Mouse (Mus musculus) cerebellum, adult 2 months (tissue): Measurements from ENCODE around the gene 2900026A02Rik. TPM values are rescaled to one million over a fixed set of nuclear protein-coding genes. Genes with fewer than 3 reads are reported as not detected.

ENCODE experiments used
- DNase-seq, 2 experiments: peaks; one replicate each; pipeline ENCODE4 v3.0.0; 2021
- H3K27ac ChIP-seq: fragments of 200-500 bp; 2 replicates; pipeline ENCODE4 v1.5.1; 2012; ENCODE audit warnings: low read length, control low read depth, inconsistent platforms; ENCODE audit not compliant: insufficient read depth
- H3K27me3 ChIP-seq: fragments of 200-500 bp; 2 replicates; pipeline ENCODE4 v1.6.1; 2012; ENCODE audit warnings: inconsistent platforms, mild to moderate bottlenecking, low read length, moderate library complexity; ENCODE audit not compliant: control insufficient read depth, insufficient read depth
- H3K4me1 ChIP-seq: fragments of 200-500 bp; 2 replicates; pipeline ENCODE4 v1.6.1; 2011; ENCODE audit warnings: low read length; ENCODE audit not compliant: control insufficient read depth, insufficient read depth
- H3K4me3 ChIP-seq: fragments of 200-500 bp; replicated peaks from 2 replicates; pipeline ENCODE3; 2011; ENCODE audit warnings: mild to moderate bottlenecking, low read depth, low read length, control low read depth; ENCODE audit not compliant: insufficient read depth
- CTCF ChIP-seq: fragments of 200-500 bp; IDR thresholded peaks from 2 replicates; pipeline ENCODE4 v1.5.1; 2011; ENCODE audit warnings: low read depth, mild to moderate bottlenecking, control low read depth, low read length, moderate library complexity, borderline replicate concordance; ENCODE audit not compliant: insufficient read depth
- POLR2A ChIP-seq: fragments of 200-500 bp; IDR thresholded peaks from 2 replicates; pipeline ENCODE4 v1.6.1; 2011; ENCODE audit warnings: low read length, control low read depth, borderline replicate concordance; ENCODE audit not compliant: insufficient read depth
- whole genome bisulfite sequencing: fragments of 180-500 bp; shearing (Covaris S2); methylation state at CpG from one replicate; pipeline ENCODE4 v1.1.7; 2018; 5-methylcytosine and 5-hydroxymethylcytosine counted together
- polyA plus RNA-seq: library from polyadenylated mRNA; depleted of rRNA; stranded (reverse); fragments of >200 nt; gene quantifications from 2 replicates; pipeline ENCODE4 v1.2.3, GENCODE M21; 2012

Gene 2900026A02Rik
- polyA plus RNA-seq, 1 experiment, result 4.9 TPM

DNA sequence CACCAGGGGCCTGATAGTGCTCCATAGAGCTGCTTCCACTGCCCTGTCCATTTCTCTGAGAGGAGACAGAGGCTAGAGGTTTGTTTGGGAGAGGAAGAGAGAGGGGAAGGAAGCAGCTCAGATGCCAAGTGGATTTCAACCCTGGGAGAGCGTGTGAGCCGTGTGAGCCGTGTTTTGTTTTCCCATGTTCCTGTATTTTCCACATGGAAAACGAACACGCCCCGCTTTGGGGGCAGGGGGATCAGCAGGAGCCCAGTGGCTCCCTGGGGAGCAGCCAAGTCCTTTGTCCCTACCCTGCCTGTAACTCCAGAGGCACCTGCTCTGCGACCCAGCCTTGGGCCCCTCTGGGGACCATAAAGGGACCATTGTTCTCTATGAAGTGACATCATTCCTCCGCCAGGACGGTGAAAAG is 88.0 kb downstream of the 2900026A02Rik start:
- 54% methylated on average over 9 of the region's 9 CpGs for WGBS
- no peaks in the 10 kb centered on the region for H3K4me1 ChIP-seq
- no peaks in the 10 kb centered on the region for H3K27me3 ChIP-seq
- H3K4me3 ChIP-seq, result no peak overlapping the region
- TF ChIP-seq CTCF (no peak), POLR2A (no peak)
- no peak for DNase-seq
- no peak overlapping the region for H3K27ac ChIP-seq

DNA sequence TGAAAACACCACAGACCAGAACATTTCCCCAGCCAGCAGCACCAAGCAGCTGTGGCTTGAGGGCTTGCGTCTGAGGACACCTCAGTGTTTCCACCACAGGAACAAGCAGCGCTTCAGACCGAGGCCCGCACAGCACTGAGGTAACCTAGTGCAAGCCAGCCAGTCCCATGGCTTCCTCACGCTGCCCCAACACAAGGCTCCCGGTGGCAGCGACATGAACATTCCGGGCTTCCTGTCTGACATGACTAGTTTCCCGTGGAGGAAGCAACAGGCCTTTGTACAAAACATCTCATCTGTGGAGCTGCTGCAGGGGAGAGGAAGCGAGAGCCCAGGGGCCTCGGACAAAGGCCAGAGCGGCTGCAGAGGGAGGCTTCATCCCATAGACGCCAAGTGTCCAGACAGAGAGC is 88.4 kb downstream of the 2900026A02Rik start:
- no peak overlapping the region for H3K4me3 ChIP-seq
- no peaks in the 10 kb centered on the region for H3K27me3 ChIP-seq
- WGBS, result 44% methylated on average over 13 of the region's 13 CpGs
- DNase-seq, result no peak
- H3K27ac ChIP-seq, result no peak overlapping the region
- H3K4me1 ChIP-seq, result no peaks in the 10 kb centered on the region
- no peak for TF ChIP-seq POLR2A
- no peak for TF ChIP-seq CTCF

DNA sequence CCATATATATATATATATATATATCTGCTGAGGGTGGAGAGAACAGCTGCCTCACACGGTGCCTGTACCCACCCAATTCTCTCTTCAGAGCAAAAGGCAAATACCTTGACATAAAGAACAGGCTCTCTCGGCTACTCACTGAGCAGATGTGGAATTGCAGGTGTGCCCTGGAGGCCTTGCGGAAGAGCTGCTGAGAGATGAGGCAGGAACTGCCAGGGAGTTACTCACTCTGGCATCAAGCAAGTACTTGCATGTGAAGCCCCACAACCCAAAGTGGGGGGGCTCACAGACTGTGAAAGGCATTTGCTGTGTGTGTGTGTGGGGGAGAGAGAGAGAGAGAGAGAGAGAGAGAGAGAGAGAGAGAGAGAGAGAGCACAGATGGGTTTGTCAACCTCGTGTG is 92.6 kb downstream of the 2900026A02Rik start:
- 82% methylated on average over 4 of the region's 4 CpGs for WGBS
- H3K4me3 ChIP-seq, result no peak overlapping the region
- TF ChIP-seq POLR2A (no peak), CTCF (no peak)

DNA sequence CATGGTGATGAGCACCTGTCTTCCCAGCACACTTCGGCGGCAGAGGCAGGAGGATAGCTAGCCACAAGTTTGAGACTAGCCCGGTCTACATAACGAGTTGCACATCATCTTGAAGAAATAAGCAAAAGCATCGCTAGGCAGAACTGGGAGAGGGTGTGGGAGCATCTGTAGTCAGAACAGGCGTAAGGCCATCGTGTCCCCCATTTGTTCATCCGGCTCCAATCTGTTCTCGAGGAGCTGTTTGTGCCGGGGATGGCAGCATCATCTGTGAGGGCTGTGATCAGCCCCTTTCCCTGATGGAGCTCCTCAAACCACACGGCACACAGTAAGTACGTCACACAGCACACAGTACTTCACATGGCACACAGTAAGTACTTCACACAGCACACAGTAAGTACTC is 94.6 kb downstream of the 2900026A02Rik start:
- no peak overlapping the region for H3K4me3 ChIP-seq
- no peaks in the 10 kb centered on the region for H3K27me3 ChIP-seq
- H3K27ac ChIP-seq, result no peak overlapping the region
- H3K4me1 ChIP-seq, result no peaks in the 10 kb centered on the region
- 95% methylated on average over 12 of the region's 12 CpGs for WGBS
- no peak for DNase-seq
- TF ChIP-seq POLR2A (no peak), CTCF (no peak)

More for the DNA sequence above, 92.6 kb downstream of the 2900026A02Rik start:
- no peak for DNase-seq
- H3K4me1 ChIP-seq, result no peaks in the 10 kb centered on the region
- no peak overlapping the region for H3K27ac ChIP-seq
- H3K27me3 ChIP-seq, result no peaks in the 10 kb centered on the region

DNA sequence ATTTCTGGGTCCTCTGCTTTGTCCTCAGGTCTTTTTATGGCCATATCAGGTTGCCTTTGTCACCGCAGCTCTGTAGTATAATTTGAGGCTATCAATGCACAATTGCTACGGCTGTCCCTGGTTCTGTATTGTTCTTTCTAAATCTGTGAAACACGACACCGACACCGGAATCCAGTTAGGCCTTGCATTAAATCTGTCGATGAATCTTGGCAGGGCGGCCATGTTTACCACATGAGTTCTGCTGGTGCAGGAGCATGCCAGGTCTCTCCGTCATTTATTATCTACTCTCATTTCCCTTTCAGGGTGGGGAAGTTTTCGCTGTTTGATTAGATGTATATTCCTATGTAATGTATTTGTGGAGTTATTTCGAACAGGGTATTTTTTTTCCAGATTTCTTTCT is 97.3 kb downstream of the 2900026A02Rik start:
- Histone ChIP-seq H3K27me3 (no peaks in the 10 kb centered on the region), H3K27ac (no peak overlapping the region), H3K4me1 (no peaks in the 10 kb centered on the region), H3K4me3 (no peak overlapping the region)
- no peak for TF ChIP-seq POLR2A
- no peak for TF ChIP-seq CTCF
- no peak for DNase-seq
- WGBS, result 78% methylated on average over 10 of the region's 10 CpGs

DNA sequence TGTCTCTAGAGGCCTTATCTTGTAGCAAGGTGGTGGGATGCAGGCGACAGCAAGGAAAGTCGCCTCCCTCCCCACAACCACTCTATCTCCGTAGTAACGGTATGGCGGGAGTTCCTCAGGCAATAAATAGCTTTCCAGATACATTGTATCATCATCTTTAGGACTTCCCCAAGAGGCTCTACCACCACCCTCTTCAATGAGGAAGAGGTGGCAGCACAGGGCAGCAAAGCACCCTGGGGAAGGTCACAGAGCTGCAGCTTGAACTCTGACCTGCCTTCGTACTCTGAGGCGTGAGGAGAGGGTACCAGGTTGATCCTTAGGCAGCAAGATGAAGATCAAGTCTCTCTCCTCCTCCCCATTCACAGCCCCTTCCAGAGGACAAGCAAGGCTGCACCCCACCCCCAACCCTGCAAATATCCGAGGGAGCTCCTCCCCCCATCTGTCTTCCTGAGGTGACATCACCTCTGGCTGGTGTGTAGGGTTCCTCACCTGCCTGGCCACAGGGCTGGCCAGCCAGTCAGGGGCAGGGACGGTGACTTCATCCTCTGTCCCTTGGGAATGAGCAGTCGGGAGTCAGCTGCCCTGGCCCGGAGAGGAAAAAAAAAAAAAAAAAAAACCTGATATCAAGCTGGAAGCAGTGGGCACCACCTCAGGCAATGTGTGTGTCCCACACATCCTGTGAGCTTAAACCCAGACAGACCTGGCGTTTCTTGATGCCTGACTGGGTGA is 98.5 kb downstream of the 2900026A02Rik start:
- DNase-seq, result no peak
- H3K27me3 ChIP-seq, result no peaks in the 10 kb centered on the region
- WGBS, result 65% methylated on average over 12 of the region's 12 CpGs
- no peak overlapping the region for H3K27ac ChIP-seq
- TF ChIP-seq CTCF (no peak), POLR2A (no peak)
- H3K4me3 ChIP-seq, result no peak overlapping the region
- H3K4me1 ChIP-seq, result no peaks in the 10 kb centered on the region

DNA sequence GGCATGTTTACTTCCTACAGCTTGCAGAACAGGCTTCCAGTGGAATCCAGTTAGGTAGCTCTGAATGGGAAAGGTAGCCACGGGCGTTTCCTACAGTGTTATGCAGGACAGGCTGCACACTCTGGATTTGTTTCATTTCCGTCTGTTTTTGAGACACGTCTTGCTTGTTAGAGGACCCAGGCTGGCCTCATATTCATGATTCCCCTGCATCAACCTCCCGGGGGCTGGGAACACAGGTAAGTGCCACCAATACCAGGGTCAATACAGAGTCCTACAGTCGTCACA is 99.5 kb downstream of the 2900026A02Rik start:
- Histone ChIP-seq H3K4me3 (no peak overlapping the region), H3K27ac (no peak overlapping the region), H3K4me1 (no peaks in the 10 kb centered on the region), H3K27me3 (no peaks in the 10 kb centered on the region)
- TF ChIP-seq POLR2A, result no peak
- TF ChIP-seq CTCF, result no peak
- no peak for DNase-seq
- 86% methylated on average over 6 of the region's 6 CpGs for WGBS

DNA sequence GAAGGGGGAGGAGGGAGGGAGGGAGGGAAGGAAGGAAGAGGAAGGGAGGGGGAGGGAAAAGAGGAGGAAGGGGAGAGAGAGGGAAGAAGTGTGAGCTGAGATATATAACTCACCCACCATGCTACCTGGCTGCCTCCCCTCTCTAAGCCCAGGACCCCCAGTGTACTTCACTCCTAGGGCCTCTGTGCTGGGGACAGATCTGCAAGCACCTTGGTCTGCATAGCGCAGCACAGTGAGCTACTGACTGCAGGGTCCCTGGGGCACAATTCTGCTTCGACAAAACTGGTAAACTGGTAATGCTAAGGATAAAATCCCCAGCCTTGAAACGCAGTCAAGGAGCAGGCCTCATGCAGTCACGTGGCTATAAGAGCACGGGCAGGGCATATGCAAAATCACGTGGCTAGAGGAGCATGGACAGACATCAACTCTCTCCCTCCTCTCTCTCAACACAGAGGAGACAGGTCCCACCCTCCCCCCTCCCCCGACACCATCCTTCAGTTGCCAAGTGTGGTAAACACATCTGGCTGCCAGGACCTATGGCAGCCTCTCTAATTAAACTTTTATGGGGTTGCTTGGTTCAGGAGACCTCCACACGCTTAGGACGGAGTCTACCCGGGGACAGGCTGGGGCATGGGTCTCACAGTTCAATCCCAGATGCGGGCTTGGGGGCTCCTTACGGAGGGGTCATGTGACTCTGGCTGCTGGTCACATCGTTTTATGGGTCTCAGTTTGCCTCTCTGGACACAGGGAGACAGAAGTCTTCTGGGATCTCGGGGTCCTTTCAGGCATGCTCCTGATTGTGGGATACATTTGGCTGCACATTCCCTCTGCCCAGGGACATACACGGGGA is 100.1 kb downstream of the 2900026A02Rik start:
- no peaks in the 10 kb centered on the region for H3K4me1 ChIP-seq
- no peak overlapping the region for H3K27ac ChIP-seq
- H3K27me3 ChIP-seq, result no peaks in the 10 kb centered on the region
- 60% methylated on average over 15 of the region's 15 CpGs for WGBS
- H3K4me3 ChIP-seq, result no peak overlapping the region
- no peak for DNase-seq
- TF ChIP-seq CTCF, result no peak
